Mouse (Mus musculus) lung, postnatal 25 days (tissue): ENCODE data around the gene Zfp871.

Experiments
- DNase-seq: peaks from one replicate; pipeline ENCODE4 v3.0.0; 2022; ENCODE audit warnings: low spot score

Gene Zfp871

GRCm38 (mm10) chr17:32788094-32788559 is at the start of gene Zfp871:
TSS of gene Zfp871 (minus strand) at chr17:32788287.
- DNase-seq: peak; percentile 96

DNA sequence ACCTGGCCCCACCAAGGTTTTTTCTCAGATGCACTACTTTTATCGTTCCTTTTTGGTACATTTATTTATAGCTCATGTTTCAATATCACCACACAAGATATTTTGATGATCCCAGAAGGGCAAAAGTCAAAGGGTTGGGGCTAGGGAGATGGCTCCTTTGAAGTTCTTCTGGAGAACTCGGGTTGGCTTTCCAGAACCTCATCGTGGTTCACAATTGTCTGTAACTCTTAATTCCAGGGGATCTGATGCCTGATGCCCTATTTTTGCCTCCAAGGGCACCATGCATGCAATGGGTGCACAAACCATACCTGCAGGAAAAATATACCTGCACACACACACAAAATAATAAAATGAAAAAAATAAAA is 42.3 kb upstream of the Zfp871 start:
- DNase-seq: no peak

DNA sequence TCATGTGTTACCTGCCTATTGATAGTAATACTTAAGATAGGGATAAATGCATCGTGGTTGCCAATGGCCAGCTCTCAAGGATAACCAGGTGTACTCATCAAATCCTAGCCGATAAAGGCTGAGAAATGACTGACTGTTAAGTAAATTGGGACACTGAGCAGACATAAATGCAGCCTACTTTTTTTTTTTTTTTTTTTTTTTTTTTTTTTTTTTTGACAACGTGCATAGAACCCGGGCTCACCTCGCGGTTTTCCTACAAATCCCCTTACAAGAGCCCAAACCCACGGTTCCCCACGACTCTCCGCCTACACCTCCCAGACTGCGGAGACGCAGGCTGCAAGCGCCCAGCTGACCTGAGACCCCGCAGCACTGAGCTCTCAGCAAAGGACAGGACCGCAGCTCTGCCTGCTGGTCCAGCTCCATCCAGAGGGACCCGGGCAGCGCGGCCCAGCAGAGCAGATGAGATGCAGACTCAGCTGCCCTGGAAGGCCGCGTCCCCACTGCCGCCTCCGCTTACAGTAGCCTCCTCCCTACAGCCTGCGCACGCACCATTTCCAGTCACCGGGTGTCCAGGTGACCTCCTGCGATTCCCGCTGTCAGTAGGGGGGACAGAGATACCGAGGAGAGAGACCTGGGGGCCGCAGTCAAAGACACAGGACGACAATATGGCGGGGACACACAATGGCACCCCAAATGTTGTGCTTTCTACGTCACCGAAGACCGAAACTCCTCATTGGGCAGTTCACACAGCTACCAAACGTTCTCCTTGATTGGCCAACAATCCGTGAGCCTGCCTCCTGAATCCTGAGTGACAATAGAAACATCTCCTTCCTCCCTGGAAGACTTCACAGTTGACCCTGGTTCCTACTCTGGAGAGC is 41.7 kb upstream of the Zfp871 start, which contains the start of gene Zfp799:
Zfp799 (minus strand) TSS at position 722 of the 878 bp plus-strand sequence.
- DNase-seq: peak; percentile 85

GRCm38 (mm10) chr17:32816074-32816784 is 28.1 kb upstream of the Zfp871 start:
- DNase-seq: no peak

DNA sequence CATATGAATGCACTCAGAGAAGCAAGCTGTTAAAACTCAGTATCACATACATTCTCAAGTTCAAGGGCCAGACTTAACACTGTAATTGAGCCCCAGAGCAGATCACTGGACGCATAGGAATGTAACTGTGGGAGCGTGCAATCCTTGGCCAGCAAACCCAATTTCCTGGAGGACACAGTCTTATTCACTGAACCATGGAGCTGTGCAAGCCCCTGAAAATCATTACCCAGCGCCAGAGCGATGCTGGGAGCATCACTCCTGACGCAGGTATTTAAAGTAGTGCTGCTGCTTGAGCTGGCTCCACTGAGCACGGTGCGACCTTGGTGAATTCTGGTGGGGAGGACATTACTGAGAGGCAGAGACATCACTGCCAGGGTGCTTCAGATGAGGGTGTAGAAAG is 26.0 kb upstream of the Zfp871 start:
- no peak for DNase-seq

DNA sequence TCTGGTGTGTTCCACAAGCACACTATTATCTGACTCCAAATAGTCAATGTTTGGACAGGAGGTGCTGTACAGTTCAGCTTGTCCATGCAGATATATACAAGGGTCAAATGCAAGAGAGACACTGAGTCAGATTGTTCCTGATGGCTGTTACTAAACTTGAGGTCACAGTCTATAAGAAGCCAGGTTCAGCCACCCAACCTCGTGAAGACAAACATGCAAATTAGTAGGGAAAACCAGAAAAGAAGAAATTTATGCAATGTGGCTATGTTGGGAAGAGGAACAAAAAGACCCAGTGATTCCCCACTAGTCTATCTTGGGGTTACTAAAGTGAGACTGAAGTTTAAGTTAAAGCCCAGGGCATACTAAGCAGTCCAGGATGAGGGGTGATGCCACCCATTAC is 22.6 kb upstream of the Zfp871 start:
- DNase-seq: no peak

DNA sequence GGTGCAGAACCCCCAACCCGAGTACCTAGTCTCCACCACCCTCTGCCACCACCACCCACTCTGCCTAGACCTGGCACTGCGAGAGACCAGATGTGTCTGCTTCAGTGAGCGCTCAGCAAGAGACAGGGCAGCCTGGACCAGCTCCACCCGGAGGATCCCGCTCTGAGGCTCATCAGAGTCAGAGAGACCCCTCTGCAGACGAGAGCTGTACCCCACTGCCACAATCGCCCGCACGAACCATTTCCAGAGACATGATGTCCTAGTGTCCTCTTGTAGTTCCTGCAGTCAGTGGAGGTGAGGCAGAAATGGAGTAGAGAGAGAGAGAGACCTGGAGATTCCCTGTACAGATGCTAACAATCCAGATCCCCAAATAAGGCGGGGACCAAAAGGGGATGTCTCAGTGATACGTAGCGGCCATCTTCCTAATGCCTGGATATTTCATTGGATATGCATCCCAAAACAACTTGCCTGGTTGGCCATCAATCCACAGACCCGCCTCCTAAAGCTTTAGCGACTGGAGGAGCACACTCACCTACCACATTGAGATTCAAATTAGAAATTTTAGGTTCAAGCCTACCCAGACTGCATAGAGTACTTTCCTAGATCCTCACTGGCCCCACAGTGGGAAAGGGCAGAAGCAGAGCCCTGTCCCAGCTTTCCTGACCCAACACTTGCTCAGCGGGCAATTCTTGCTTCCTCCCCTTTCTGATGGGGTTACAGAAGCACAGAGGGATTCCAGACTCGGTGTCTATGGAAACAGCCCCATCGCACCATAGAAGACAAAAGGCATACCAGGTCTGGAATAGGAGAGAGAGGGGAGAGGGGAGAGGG is 21.7 kb upstream of the Zfp871 start, which contains the start of gene Zfp811:
Zfp811 (minus strand) TSS at position 388 of the 831 bp plus-strand sequence.
- no peak for DNase-seq

DNA sequence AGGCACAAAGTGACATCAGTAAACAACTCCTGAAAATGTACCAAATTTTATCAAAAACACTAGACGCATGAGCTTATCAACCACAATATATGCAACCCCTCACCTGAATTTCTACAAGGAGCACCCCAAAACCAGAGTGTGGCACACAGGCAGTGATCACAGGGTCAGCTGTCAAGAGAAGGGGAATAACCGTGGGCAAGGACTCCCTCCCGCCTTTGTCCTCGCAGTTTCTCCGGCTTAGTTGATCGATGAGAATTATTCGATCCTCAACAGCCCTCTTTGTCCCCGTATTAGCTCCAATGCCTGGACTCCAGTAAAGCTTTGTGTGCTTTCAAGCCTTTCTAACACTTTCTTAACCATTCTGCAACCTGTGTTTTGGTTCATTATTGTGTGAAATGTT is 20.8 kb upstream of the Zfp871 start:
- no peak for DNase-seq

- DNase-seq: no peak
Observed at GRCm38 (mm10) chr17:32789244-32789643, 1.2 kb upstream of the Zfp871 start.

DNA sequence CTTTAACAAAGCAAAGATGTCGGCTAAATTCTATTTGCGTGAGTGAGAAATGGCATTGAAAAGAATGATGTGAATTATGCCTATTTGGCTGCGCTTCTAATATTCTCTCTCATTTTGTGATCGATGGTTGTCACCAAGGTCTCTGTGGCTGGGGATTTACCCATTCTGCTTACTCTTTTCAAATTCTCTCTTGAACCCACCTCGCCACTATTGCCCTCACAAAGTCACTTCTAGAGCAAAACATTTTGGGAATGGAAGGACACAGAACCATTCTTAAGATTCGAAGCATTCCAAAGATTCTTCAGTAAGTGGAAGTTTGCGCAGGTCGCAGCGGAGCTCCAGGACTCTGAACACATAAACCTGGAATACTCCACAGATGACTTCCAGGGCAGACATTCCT is 489 bp upstream of the Zfp871 start:
- DNase-seq: no peak

DNA sequence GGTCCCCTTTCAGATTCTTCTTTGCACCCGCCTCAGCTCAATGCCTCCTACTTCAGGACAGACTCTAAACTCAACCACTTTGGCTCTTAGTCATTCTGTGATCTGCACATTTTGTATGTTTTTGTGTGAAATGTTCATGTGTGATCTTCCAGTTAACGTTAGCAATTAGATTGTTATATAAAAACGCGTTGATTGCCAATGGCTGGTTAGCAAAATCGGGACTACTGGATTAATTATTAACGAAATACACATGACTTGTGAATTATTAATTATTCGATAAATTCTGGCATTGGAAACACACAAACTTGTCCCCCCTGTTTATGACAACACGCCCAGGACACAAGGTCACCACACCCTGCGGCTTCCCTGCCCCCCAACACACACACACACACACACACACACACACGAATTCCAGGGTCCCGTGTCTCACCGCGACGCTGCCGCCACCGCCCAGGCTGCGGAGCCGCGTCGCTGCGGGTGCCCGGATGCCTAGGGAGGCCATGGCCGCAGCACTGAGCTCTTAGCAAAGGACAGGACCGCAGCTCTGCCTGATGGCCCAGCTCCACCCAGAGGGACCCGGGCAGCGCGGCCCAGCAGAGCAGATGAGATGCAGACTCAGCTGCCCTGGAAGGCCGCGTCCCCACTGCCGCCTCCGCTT is 522 bp downstream of the Zfp871 start:
- no peak for DNase-seq

- no peak for DNase-seq
Observed at GRCm38 (mm10) chr17:32786944-32787343, 1.1 kb downstream of the Zfp871 start.

GRCm38 (mm10) chr17:32785656-32786055 is 2.4 kb downstream of the Zfp871 start:
- peak; percentile 35 for DNase-seq

- no peak for DNase-seq
Observed at GRCm38 (mm10) chr17:32777564-32777963, 10.5 kb downstream of the Zfp871 start.

DNA sequence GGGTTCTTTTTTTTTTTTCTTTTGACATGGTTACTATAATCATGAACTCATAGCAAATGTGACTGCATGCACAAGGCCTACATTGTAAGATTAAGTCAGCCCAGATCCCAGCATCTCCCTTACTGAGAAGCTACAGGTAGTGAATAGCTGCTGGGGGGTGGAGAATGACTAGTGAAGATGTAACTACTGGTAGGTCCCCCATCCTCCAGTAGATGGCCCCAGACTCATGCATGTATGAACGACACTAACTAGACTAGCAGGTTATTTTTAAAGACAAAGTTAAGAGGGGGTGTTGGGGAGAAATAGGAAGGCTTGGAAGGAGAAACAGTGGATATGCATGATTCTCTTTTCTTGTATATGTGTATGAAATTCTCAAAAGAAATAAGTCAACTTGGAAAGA is 16.9 kb downstream of the Zfp871 start:
- DNase-seq: no peak

DNA sequence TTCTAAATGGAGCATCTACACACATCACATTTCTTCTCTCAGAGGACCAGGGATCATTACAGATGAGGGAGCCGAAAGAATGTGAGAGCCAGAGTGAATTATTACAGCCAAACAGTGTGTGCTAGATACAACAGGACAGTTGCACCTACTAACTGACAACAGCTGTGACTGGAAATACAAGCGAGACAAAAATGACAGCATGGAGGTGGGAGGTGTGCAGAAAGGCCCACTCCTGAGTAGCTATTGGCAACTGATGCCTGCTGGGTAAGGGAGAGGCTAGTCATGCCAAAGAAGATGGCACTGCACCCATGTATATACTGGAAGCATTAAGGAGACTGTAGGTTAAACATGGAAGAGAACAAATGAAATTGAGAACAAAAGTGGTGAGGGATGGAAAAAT is 21.7 kb downstream of the Zfp871 start:
- DNase-seq: no peak

GRCm38 (mm10) chr17:32757331-32757730 is 30.8 kb downstream of the Zfp871 start:
- DNase-seq: no peak

DNA sequence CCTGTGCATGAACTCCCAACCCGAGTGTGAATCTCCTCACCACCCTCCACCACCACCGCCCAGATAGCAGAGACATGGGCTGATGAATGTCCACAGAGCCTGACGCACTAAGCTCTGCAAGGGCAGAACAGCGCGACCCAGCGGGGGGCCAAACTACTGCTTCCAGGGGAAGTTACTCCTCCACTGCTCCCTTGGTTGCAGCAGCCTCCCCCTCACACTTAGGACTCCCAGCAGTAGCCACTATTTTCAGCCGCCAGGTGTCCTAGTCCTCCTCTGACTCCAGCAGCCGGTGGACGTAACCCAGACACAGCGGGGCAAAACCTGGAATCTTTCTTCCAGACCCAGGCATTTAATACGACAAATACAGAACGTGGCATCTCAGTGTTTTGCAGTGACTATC is 34.5 kb downstream of the Zfp871 start:
- no peak for DNase-seq

- no peak for DNase-seq
Observed at GRCm38 (mm10) chr17:32752813-32753360, 35.2 kb downstream of the Zfp871 start.

DNA sequence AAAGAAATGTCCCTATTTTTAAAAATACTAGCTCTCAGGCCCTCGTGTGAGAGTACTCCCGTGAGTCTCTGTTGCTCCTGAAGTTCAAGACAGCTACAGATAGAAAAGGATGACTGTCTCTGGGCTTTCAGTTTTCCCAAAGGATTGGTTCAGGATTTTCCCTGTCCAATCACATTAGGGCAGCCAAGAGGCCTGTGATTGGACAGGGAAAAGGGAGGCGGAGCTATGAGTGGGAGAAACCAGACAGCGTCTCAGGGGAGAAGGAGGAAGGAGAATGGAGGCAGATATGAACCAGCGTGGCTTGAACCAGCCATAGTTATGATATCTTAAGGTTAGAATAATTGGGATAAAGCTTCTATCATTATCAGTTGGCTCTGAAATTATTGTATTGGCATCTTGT is 37.5 kb downstream of the Zfp871 start:
- no peak for DNase-seq

DNA sequence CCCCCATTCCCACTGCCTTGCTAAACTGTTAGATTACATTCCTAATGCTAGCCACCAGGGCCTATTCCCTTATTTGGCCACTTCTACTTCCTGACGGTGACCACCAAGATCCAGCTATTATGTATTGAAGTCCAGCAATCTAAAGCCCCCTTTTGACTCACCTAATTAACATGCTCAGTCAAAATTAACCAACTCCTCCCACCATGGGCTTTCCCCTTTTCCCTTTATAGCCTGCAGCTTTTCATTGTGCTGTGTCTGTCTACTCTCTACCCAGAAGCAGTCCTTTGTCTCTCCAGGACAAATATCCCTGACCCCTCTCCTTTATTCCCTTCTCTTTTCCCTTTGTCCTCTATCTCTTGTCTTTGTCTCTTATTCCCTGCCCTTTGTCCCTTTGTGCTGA is 47.0 kb downstream of the Zfp871 start:
- no peak for DNase-seq
